In genomic region chr13:42379675-42380074, GRCm38 (mm10) we compare ENCODE assay signal across 15 mouse cellular contexts.
"Had no signal": no experiment of that assay in that cellular context is flagged by ENCODE, and none has a peak within 500 bp of the region (broad histone marks: within the 10 kb centered on the region; RNA-seq: fewer than 3 reads in every experiment).

No protein-coding gene starts in this region.

- H3K27ac ChIP-seq: limb, embryonic 15.5 days; liver, embryonic 12.5 days; midbrain, embryonic 10.5 days; neural tube, embryonic 12.5 days; stomach, embryonic 15.5 days had no signal

- H3K27me3 ChIP-seq: limb, embryonic 15.5 days; liver, embryonic 12.5 days; neural tube, embryonic 12.5 days; stomach, embryonic 15.5 days had no signal

- H3K4me3 ChIP-seq: limb, embryonic 15.5 days; liver, embryonic 12.5 days; midbrain, embryonic 10.5 days; myocyte; neural tube, embryonic 12.5 days; stomach, embryonic 15.5 days had no signal

- H3K9ac ChIP-seq: limb, embryonic 15.5 days; liver, embryonic 12.5 days; lung, embryonic 14.5 days; neural tube, embryonic 12.5 days; stomach, embryonic 15.5 days had no signal

- H3K4me1 ChIP-seq: limb, embryonic 15.5 days; liver, embryonic 12.5 days; midbrain, embryonic 10.5 days; neural tube, embryonic 12.5 days; stomach, embryonic 15.5 days had no signal

- H3K9me3 ChIP-seq: limb, embryonic 15.5 days; liver, embryonic 12.5 days; midbrain, embryonic 10.5 days; neural tube, embryonic 12.5 days; stomach, embryonic 15.5 days had no signal

- ATAC-seq: liver, embryonic 12.5 days had no signal

- H3K36me3 ChIP-seq: limb, embryonic 15.5 days; liver, embryonic 12.5 days; midbrain, embryonic 10.5 days; neural tube, embryonic 12.5 days; stomach, embryonic 15.5 days had no signal

- H3K4me2 ChIP-seq: limb, embryonic 15.5 days; liver, embryonic 12.5 days; lung, embryonic 14.5 days; neural tube, embryonic 12.5 days; stomach, embryonic 15.5 days had no signal

- DNase-seq: kidney, postnatal 25 days; lung, embryonic 14.5 days; lung, postnatal 10 days; lung, postnatal 4 days; midbrain, embryonic 14.5 days; retina, postnatal 1 day; right cerebral cortex, postnatal 4 days; thymus, adult 2 months; thymus, postnatal 25 days had no signal
